Mouse (Mus musculus) CD4-positive, CD25-positive, alpha-beta regulatory T cell (primary cell): ENCODE results near the gene Igsf8. TPM values are rescaled to one million over a fixed set of nuclear protein-coding genes. Genes with fewer than 3 reads are reported as not detected.

Experiments
- polyA plus RNA-seq: library from polyadenylated mRNA; unstranded; fragments of 100-300 nt; shearing (Covaris generic); gene quantifications from one replicate; pipeline ENCODE4 v1.2.1, GENCODE M21; 2017

The Igsf8 gene
- polyA plus RNA-seq: 30.5 TPM

DNA sequence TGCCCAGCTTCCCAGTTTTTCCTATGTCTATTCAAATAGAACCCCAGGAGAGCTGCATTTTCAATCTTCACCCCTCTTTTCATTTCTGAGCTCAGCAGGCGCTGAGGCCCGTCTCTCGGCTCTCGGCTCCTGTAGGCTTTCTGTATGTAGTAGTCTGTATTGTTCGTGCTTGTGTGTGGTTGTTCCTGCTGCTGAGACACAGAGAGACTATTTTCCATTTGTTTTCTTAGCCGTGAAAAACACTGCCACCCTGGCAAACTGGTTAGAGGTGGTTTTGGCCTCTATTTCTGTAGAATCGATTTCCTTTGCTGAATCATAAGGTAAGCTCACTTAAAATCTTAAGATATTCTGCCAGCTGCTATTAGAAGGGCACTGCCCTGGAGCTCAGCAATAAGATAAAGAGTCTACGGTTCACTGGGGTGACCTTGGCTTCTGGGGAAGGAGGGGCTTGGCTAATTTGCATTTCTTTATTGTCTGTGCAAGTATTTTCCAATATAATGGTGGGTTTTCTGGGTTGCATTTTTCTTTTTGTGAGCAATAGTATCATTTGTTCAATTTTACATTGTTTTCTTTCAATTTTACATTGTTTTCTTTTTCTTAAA is at the start of gene Igsf8:
Gene Igsf8 (plus strand): TSS at position 165 of the 602 bp plus-strand sequence.

GRCm38 (mm10) chr1:172219451-172220406 is 41.7 kb upstream of the Igsf8 start, which contains the start of gene Casq1:
Gene Casq1 (minus strand): TSS chr1:172219868.

DNA sequence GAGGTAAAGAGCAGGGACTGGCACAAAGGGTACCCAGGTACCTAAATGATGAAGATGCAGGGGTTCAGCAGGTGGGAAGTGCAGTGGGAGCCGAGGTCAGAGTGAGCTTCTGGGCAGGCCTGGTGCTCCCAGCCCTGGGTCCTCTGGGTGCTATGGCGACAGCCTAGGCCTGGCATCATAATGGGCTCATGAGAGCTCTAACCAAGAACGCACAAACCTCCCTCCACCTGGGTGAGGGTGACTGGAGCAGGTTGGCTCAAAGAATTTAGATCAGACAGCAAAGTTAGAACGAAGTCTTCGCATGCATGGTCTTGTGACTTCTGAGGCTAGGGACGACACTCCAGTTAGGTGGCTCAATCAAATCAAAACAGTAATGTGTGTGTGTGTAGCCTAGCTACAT is 3.1 kb upstream of the Igsf8 start, which contains the start of gene Atp1a4:
Gene Atp1a4 (minus strand): TSS at position 101 of the 400 bp plus-strand sequence.

DNA sequence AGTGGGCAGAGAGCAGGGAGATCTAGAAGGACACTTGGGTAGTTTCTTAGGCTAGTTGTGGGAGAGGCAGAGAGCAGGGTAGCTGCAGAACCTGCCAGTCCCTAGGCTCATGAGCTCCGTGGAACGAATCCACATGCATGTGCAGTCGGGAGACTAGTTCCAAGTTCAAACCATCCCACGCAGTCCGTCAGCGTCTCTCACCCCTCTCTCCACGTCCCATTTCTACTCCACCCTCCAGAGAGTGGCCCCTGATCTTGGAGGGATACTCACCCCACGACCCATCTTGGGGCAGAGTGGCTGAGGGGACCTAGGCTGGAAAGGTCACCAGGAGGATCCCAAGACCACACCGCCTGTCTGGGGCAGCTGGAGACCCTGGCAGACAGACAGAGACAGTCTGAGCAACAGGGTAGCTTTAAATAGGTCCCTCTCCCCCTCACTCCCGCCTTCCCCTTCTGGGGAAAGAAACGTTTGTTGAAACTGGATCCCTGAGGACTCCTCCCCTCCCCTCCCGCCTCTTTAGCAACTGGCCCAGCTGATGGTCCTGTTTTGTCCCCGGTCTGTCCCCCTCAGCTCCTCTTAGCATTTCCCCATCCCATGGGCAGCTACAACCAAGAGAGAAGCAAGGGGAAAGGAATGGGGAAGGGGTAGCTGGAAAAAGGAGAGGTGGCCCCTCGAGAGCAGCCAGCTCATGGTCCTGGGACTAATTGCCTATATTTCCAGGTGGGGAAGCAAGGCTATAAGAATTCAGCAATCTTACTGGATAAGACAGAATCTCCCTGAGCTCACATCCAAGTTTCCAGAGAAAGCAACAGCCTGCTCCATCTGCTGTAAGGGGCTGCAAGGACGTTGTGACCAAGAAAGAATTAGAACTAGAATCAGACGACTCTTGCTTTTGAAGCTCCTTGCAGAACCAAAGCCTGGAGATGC is 36.4 kb downstream of the Igsf8 start, which contains the start of gene Atp1a2:
Gene Atp1a2 (minus strand): TSS at position 454 of the 927 bp plus-strand sequence.

DNA sequence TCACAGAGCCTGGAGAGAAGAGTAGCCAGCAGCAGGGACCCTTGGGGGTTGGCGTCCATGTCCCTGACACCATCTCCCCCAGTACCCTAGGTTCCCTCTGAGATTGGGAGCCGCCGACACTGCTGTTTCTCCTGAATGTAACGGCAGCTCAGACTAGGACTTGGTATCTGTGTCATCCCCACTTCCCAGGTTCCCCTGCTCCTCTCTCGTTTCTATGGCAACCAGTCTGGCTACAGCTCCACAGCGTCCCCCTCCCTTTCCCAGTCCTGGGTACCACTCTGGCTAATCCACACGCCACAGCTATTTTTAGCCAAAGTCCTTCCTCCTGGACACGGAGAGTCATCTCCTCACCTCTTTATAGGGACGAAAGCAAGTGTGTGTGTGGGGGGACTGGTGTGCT is 67.7 kb downstream of the Igsf8 start, which contains the start of gene Kcnj9:
Gene Kcnj9 (minus strand): TSS at position 188 of the 400 bp plus-strand sequence.

DNA sequence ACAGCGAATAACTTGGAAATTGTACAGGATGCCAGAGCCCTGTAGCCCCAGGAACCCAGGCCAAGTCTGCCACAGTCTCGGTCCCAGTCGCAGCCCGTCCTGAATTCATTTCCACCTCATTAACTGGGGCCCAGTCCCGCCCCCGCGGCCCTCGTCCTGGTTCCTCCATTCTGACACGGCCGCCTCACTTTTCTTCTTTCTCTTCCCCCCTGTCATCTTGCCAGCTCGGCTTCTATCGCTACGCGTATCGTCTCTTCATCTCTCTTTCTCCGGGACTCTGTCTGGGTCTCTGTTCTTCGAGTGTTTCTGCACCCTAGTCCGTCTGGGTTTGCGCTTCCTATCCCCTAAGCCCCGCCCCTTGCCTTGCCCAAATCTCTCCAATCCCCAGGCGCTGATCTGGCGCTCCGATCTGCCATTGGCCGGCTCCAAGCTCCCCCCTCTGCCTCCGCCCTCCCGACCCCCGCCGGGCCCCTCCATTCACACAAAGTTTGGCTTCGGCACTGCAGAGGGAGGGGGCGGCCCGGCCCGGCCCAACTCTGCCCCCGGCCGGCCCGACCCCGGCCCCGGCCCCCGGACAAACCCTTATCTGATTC is 79.4 kb downstream of the Igsf8 start, which contains the start of gene Kcnj10:
Gene Kcnj10 (plus strand): TSS at position 482 of the 593 bp plus-strand sequence.

Other genes with a start within 250 kb of the Igsf8 start
- 2.5 TPM for gene Vangl2, start 233.2 kb upstream of the Igsf8 start, polyA plus RNA-seq
- gene Nhlh1, start 204.1 kb upstream of the Igsf8 start, polyA plus RNA-seq: not detected
- gene Copa, start 179.1 kb upstream of the Igsf8 start, polyA plus RNA-seq: 220 TPM
- gene Ncstn, start 178.8 kb upstream of the Igsf8 start, polyA plus RNA-seq: 125 TPM
- gene Pex19, start 134.9 kb upstream of the Igsf8 start, polyA plus RNA-seq: 62.8 TPM
- gene Dcaf8, start 113.6 kb upstream of the Igsf8 start, polyA plus RNA-seq: 154 TPM
- 71.5 TPM for gene Pea15a, start 54.8 kb upstream of the Igsf8 start, polyA plus RNA-seq
- gene Casq1, start 41.8 kb upstream of the Igsf8 start, polyA plus RNA-seq: not detected
- not detected for gene Atp1a4, start 3.2 kb upstream of the Igsf8 start, polyA plus RNA-seq
- 0.77 TPM for gene Atp1a2, start 36.4 kb downstream of the Igsf8 start, polyA plus RNA-seq
- gene Kcnj9, start 67.7 kb downstream of the Igsf8 start, polyA plus RNA-seq: not detected
- gene Kcnj10, start 79.6 kb downstream of the Igsf8 start, polyA plus RNA-seq: not detected
- 9.4 TPM for gene Pigm, start 114.9 kb downstream of the Igsf8 start, polyA plus RNA-seq
- not detected for gene Slamf9, start 213.7 kb downstream of the Igsf8 start, polyA plus RNA-seq
- gene Igsf9, start 220.1 kb downstream of the Igsf8 start, polyA plus RNA-seq: 2.0 TPM
- gene Tagln2, start 238.4 kb downstream of the Igsf8 start, polyA plus RNA-seq: 262 TPM